Mouse (Mus musculus): ENCODE data around the gene Fhl3. TPM values are rescaled to one million over a fixed set of nuclear protein-coding genes. Genes with fewer than 3 reads are reported as not detected.

Fhl3 gene
- 4.2 and 6.0 TPM in 2 replicates for polyA plus RNA-seq (2015; fragmentation: Nextera tagmentation; extraction: Ambion mirVana)

DNA sequence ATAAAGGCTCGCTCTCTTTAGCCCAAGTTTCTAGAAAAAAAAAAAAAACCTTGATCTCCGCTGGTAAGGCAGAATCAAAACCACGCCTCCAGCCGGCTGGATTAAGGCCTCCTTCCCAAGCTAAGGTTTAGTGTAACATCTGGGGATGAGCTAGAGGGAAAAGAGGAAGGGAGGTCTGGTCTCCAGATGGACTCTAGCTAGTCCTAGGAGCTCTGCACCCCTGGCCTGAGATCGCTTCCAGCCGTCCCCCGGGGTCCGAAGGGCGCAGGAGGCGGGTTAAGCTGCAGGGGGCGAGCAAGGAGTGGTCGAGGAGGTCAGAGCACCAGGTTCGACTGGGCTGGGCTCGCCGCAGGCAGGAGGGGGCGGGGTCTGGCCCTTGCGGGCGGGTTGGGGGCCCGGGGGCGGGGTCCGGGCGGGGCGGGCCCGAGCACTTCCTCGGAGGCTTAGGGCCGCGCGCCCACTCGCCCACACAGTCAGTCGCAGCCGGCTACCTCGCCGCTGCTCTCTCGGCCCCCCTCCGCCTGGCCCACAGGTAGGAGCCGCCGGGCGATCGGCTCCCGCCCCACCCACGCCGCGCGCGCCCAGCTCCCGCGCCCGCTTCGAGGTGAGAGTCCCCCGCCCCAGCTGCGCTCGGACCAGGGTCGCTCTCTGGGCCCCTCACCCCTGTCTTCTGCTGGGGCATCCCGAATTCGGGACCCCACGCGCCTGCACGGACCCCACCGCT, at the start of gene Fhl3:
Fhl3 (plus strand) TSS at position 454 of the 724 bp plus-strand sequence.

DNA sequence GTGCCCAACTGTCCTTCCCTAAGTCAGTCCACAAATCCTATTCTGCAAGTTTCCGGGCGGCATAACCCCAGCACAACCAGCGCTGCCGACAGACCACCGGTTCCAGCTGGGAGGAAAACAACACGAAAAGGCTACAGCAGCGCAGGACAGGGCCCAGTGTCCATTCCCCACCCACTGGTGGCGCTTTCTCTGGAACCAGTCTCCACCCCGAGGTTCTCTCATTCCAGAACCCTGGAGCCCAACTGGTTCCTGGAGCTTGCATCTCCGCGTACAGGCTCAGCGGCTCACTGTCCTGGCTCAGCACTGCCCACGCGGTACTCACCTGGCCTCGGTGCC, 44.0 kb upstream of the Fhl3 start, which contains the start of gene Pou3f1:
Pou3f1 (plus strand) TSS at position 290 of the 336 bp plus-strand sequence.

DNA sequence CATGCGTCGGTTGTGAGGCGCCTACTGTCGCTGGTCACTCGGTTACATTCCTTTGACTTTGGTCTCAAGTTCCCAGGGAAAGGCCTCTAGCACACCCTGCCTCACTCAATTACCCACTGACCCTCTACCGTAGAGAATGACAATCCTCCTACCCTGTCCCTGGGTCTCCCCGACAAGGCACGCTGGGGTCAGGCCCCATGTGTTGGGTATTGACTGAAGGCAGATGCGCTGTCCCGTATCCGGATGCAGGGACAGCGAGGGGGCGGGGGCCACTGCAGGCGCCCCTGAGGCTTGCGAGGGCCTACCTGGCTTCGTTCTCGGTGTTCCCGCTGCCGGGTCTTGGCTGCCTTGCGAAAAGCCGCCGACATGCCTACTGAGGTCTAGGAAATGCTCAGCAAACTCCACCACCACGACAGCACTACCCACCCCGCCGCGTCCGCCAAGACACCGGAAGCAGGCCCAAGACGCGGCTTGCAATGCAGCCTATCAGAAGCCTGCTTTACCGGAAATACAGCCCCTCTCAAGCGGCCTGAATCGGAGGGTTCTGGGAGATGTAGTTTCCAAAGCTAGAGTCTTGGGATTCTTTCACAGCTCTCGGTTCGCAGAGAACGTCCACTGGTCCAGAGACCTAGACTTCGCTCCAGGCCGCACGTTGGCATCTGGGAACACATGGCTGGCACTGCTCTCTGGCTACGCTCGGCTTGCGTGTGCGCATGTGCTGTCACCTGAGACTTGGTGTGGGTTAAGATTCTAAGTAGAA, 7.2 kb upstream of the Fhl3 start, which contains the start of gene Utp11:
Utp11 (minus strand) TSS at position 466 of the 760 bp plus-strand sequence.

DNA sequence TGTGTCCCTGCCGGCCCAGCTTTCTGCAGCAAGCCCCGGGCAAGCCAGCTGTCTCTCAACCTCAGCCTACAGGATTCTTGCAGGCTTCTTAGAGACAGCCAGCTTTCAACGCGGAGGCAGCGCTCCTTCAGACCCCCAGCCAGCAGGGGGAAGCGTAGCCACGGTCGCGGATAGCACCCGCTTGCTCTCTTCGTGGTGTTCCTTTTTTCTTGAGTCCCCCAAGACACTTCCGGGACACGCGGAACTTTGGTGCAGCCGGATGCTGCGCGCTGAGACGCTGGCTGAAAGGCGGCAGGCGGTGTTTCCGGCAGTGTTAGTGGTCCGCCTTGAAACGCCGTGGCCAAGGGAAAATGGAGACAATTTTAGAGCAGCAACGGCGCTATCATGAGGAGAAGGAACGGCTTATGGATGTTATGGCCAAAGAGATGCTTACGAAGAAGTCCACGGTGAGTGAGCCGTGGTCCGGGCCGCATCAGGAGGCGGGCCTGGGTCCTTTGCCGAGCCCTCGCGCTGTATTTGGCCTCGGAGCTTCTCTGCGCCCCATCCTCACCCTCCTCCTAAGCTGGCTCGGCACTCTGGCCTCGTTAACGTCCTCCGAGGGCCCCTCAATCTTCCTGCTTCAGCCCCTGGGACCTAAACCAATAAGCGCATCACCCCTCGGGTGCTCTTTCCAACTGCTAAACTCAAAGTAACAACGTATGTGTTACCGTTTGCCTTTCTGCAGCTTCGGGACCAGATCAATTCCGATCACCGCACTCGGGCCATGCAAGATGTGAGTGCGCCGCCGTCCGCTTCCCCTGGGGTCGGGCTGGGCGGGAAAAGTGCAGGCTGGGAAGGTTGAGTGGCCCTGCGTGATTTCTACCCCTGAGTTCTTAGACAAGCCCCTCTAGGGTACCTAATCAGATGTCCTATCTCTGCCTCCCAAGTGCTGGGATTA, 14.3 kb downstream of the Fhl3 start, which contains the start of gene Sf3a3:
Sf3a3 (plus strand) TSS at position 232 of the 937 bp plus-strand sequence.

DNA sequence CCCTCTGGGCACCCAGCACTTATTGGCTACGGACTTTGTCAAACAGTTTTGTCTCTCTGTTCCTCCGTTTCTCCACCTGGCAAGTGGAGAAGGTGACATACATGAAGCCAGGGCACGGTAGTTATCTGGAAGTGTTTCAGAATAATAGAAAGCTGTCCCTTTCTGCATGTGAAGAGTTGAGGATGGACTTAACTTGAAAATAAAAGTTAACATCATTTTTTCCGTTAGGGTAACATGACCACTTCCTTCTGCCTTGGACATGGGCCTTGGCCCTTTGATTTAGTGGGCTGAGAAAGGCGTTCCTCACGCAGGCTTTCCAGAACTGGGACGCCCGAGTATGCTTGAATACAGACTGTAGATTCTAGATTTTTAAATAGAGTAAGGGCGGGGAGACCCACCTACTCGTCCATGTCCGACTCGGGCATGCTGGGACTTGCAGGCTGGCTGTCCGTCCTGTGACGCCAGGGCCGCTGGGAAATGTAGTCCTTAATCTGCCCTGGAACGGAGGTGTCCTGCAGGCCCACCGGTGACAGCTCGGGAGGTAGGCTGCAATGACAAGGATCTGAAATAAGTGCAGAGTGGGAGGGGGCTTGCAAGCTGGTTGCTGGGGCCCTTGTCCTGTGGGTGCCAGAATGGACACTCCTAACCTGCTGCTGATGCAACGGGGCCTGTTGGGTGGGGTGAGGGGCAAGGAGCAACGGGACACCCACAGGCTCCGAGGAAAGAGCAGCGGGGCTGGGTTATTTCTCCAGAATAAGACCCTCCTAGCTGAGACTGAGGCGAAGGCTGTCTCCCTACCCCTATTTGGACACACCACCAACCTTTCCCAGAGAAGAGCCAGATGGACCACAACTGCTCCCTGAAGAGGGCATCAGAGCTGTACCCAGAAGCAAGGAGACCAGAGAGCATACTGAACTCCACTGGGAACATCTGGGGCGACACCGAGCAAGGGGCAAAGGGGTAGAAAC, 41.2 kb downstream of the Fhl3 start, which contains the start of gene Inpp5b:
Inpp5b (plus strand) TSS at position 475 of the 968 bp plus-strand sequence.

Small RNA genes lying within 50 kb of the gene (microRNA-seq; reads per million reads assigned to microRNA genes)
- gene Gm24721 (ENCODE audit: borderline replicate concordance, insufficient number of aligned reads) (not detected), gene Mir697 (ENCODE audit: borderline replicate concordance, insufficient number of aligned reads) (not detected), gene Mir698 (ENCODE audit: borderline replicate concordance, insufficient number of aligned reads) (not detected)

Other genes starting within 250 kb of the Fhl3 start
- not detected in 2 replicates for gene 3100002H09Rik, start 89.9 kb upstream of the Fhl3 start, polyA plus RNA-seq (2015; fragmentation: Nextera tagmentation; extraction: Ambion mirVana)
- 0.28 and 0.30 TPM in 2 replicates for gene Pou3f1, start 43.9 kb upstream of the Fhl3 start, polyA plus RNA-seq (2015; fragmentation: Nextera tagmentation; extraction: Ambion mirVana)
- 48.7 and 66.3 TPM in 2 replicates for gene Utp11, start 7.1 kb upstream of the Fhl3 start, polyA plus RNA-seq (2015; fragmentation: Nextera tagmentation; extraction: Ambion mirVana)
- gene Sf3a3, start 14.1 kb downstream of the Fhl3 start, polyA plus RNA-seq (2015; fragmentation: Nextera tagmentation; extraction: Ambion mirVana), result 67.3 and 84.7 TPM in 2 replicates
- 16.0 and 21.1 TPM in 2 replicates for gene Inpp5b, start 41.1 kb downstream of the Fhl3 start, polyA plus RNA-seq (2015; fragmentation: Nextera tagmentation; extraction: Ambion mirVana)
- gene Mtf1, start 101.4 kb downstream of the Fhl3 start, polyA plus RNA-seq (2015; fragmentation: Nextera tagmentation; extraction: Ambion mirVana), result 13.1 and 13.8 TPM in 2 replicates
- 36.0 and 54.0 TPM in 2 replicates for gene Yrdc, start 150.0 kb downstream of the Fhl3 start, polyA plus RNA-seq (2015; fragmentation: Nextera tagmentation; extraction: Ambion mirVana)
- gene 1110065P20Rik, start 150.5 kb downstream of the Fhl3 start, polyA plus RNA-seq (2015; fragmentation: Nextera tagmentation; extraction: Ambion mirVana), result 131 and 184 TPM in 2 replicates
- gene Maneal, start 161.5 kb downstream of the Fhl3 start, polyA plus RNA-seq (2015; fragmentation: Nextera tagmentation; extraction: Ambion mirVana), result 2.0 and 2.7 TPM in 2 replicates
- 2.4 and 2.8 TPM in 2 replicates for gene Epha10, start 180.2 kb downstream of the Fhl3 start, polyA plus RNA-seq (2015; fragmentation: Nextera tagmentation; extraction: Ambion mirVana)
- gene 9930104L06Rik, start 236.3 kb downstream of the Fhl3 start, polyA plus RNA-seq (2015; fragmentation: Nextera tagmentation; extraction: Ambion mirVana), result 5.8 and 6.1 TPM in 2 replicates
- 22.9 and 31.7 TPM in 2 replicates for gene Cdca8, start 238.6 kb downstream of the Fhl3 start, polyA plus RNA-seq (2015; fragmentation: Nextera tagmentation; extraction: Ambion mirVana)

Data from adrenal gland, postnatal 0 days (tissue).